ENCODE assay signal across 8 mouse cellular contexts in the genomic region with DNA sequence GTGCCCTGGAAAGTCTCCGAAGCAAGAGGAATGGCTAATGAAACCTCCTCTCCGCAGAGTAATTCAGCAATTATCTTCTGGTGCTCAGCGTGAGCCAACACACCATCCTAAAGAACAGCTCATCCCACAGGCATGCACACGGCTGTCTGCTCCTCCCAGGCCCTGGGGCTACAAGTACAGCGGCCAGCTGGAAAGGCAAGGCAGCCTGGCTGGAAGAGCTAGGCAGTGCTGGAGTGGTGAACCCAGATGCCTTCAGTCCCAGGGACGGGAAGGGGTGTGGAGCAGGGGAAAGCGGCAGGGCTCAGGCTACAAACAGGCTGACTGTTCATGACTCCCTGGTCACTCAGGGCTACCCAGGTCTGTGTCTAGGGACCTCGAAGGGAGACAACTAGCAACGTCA. TPM values are rescaled to one million over a fixed set of nuclear protein-coding genes. Genes with fewer than 3 reads are reported as not detected.
DNase-seq lines count a peak whose midpoint lies in the region; ATAC-seq lines count a peak whose summit lies in the region.

No protein-coding gene starts in this region.

- H3K27me3 ChIP-seq in midbrain, embryonic 11.5 days (ENCODE audit: control insufficient read depth, insufficient read depth, low read length) = no peaks in the 10 kb centered on the region
- H3K27me3 ChIP-seq in midbrain, embryonic 16.5 days (ENCODE audit: control insufficient read depth, insufficient read depth, low read depth, low read length) = no peaks in the 10 kb centered on the region
- H3K27me3 ChIP-seq in hindbrain, embryonic 12.5 days = no peaks in the 10 kb centered on the region
- H3K27me3 ChIP-seq in midbrain, embryonic 12.5 days = no peaks in the 10 kb centered on the region

- 77% methylated on average over 9 of the region's 9 CpGs for WGBS in midbrain, embryonic 11.5 days
- WGBS in midbrain, embryonic 16.5 days = 64% methylated on average over 9 of the region's 9 CpGs
- 57% methylated on average over 9 of the region's 9 CpGs for WGBS in hindbrain, embryonic 12.5 days
- WGBS in midbrain, embryonic 12.5 days = 65% methylated on average over 9 of the region's 9 CpGs

- H3K4me3 ChIP-seq in midbrain, embryonic 11.5 days (ENCODE audit: low read depth, low read length) = no peak overlapping the region
- H3K4me3 ChIP-seq in midbrain, embryonic 16.5 days (ENCODE audit: low read depth, low read length) = no peak overlapping the region
- no peak overlapping the region for H3K4me3 ChIP-seq in hindbrain, embryonic 12.5 days
- H3K4me3 ChIP-seq in midbrain, embryonic 12.5 days = no peak overlapping the region

- DNase-seq in midbrain, embryonic 11.5 days (ENCODE audit: low spot score, missing footprints) = no peak
- DNase-seq in fibroblast of lung, adult 2 months (ENCODE audit: low read depth) = peak; percentile 85
- DNase-seq in liver = no peak
- no peak for DNase-seq in cerebellum, postnatal 36 days
- no peak for DNase-seq in frontal cortex, postnatal 10 days (ENCODE audit: low spot score in 2 of 2)

- H3K36me3 ChIP-seq in midbrain, embryonic 11.5 days (ENCODE audit: control insufficient read depth, insufficient read depth, low read length) = no peaks in the 10 kb centered on the region
- H3K36me3 ChIP-seq in midbrain, embryonic 16.5 days (ENCODE audit: control insufficient read depth, insufficient read depth, low read length) = peaks cover 6% of the 10 kb centered on the region
- H3K36me3 ChIP-seq in hindbrain, embryonic 12.5 days = peaks cover 23% of the 10 kb centered on the region
- peaks cover 36% of the 10 kb centered on the region for H3K36me3 ChIP-seq in midbrain, embryonic 12.5 days

- H3K9ac ChIP-seq in midbrain, embryonic 11.5 days (ENCODE audit: low read length) = no peak overlapping the region
- no peak overlapping the region for H3K9ac ChIP-seq in midbrain, embryonic 16.5 days (ENCODE audit: low read depth, low read length)
- no peak overlapping the region for H3K9ac ChIP-seq in hindbrain, embryonic 12.5 days
- H3K9ac ChIP-seq in midbrain, embryonic 12.5 days (replicated peaks) = no peak overlapping the region

- H3K27ac ChIP-seq in midbrain, embryonic 11.5 days (ENCODE audit: low read depth, low read length) = peak overlapping the region; percentile 14; the same call in 1 of the 2 replicates
- H3K27ac ChIP-seq in midbrain, embryonic 16.5 days (ENCODE audit: low read length) = no peak overlapping the region
- H3K27ac ChIP-seq in hindbrain, embryonic 12.5 days = peak overlapping the region; percentile 2; the same call in 1 of the 2 replicates
- H3K27ac ChIP-seq in midbrain, embryonic 12.5 days (replicated peaks) = 0 out of 2 replicates have a peak overlapping the region, but pooled peaks have one; percentile 11

- H3K4me1 ChIP-seq in midbrain, embryonic 11.5 days (ENCODE audit: control insufficient read depth, insufficient read depth, low read length) = no peaks in the 10 kb centered on the region
- no peaks in the 10 kb centered on the region for H3K4me1 ChIP-seq in midbrain, embryonic 16.5 days (ENCODE audit: control insufficient read depth, insufficient read depth, low read length)
- 0 out of 2 replicates have a peak, but pooled peaks cover 2% of the 10 kb centered on the region for H3K4me1 ChIP-seq in hindbrain, embryonic 12.5 days
- no peaks in the 10 kb centered on the region; the same call in 1 of the 2 replicates for H3K4me1 ChIP-seq in midbrain, embryonic 12.5 days

- H3K9me3 ChIP-seq in midbrain, embryonic 11.5 days (ENCODE audit: control insufficient read depth, low read length) = no peaks in the 10 kb centered on the region
- H3K9me3 ChIP-seq in midbrain, embryonic 16.5 days (replicated peaks; ENCODE audit: control insufficient read depth, low read length, poor library complexity, severe bottlenecking) = no peaks in the 10 kb centered on the region
- no peaks in the 10 kb centered on the region for H3K9me3 ChIP-seq in hindbrain, embryonic 12.5 days (replicated peaks)
- H3K9me3 ChIP-seq in midbrain, embryonic 12.5 days = no peaks in the 10 kb centered on the region

- no peak for ATAC-seq in midbrain, embryonic 11.5 days (ENCODE audit: low FRiP score)
- no peak for ATAC-seq in midbrain, embryonic 16.5 days
- ATAC-seq in hindbrain, embryonic 12.5 days (ENCODE audit: low FRiP score) = peak; percentile 46; the same call in 1 of the 2 replicates
- ATAC-seq in midbrain, embryonic 12.5 days (ENCODE audit: low FRiP score, low read depth) = no peak

- no peak overlapping the region for H3K4me2 ChIP-seq in midbrain, embryonic 11.5 days
- H3K4me2 ChIP-seq in midbrain, embryonic 16.5 days (ENCODE audit: low read length) = no peak overlapping the region
- H3K4me2 ChIP-seq in hindbrain, embryonic 12.5 days (replicated peaks) = no peak overlapping the region
- H3K4me2 ChIP-seq in midbrain, embryonic 12.5 days (replicated peaks) = no peak overlapping the region

RNA-seq across cellular contexts. Expression of gene Bag5, which starts 8.4 kb away (rescaled TPM):
- polyA plus RNA-seq in midbrain, embryonic 11.5 days (2014; fragmentation: Nextera tagmentation; extraction: Ambion mirVana) = 62.2 and 64.1 TPM in 2 replicates
- 70.4 and 71.8 TPM in 2 replicates for polyA plus RNA-seq in midbrain, embryonic 16.5 days (2015; fragmentation: Nextera tagmentation; extraction: Ambion mirVana)
- 60.4 and 62.3 TPM in 2 replicates for polyA plus RNA-seq in hindbrain, embryonic 12.5 days (2016; fragmentation: Nextera tagmentation; extraction: Ambion mirVana)
- 62.0 and 64.0 TPM in 2 replicates for polyA plus RNA-seq in midbrain, embryonic 12.5 days (2016; fragmentation: Nextera tagmentation; extraction: Ambion mirVana)

RNA-seq across cellular contexts. Expression of gene Apopt1, which starts 8.5 kb away (rescaled TPM):
- 50.8 and 54.7 TPM in 2 replicates for polyA plus RNA-seq in midbrain, embryonic 11.5 days (2014; fragmentation: Nextera tagmentation; extraction: Ambion mirVana)
- polyA plus RNA-seq in midbrain, embryonic 16.5 days (2015; fragmentation: Nextera tagmentation; extraction: Ambion mirVana) = 52.3 and 56.8 TPM in 2 replicates
- polyA plus RNA-seq in hindbrain, embryonic 12.5 days (2016; fragmentation: Nextera tagmentation; extraction: Ambion mirVana) = 49.9 and 54.0 TPM in 2 replicates
- 52.3 and 57.8 TPM in 2 replicates for polyA plus RNA-seq in midbrain, embryonic 12.5 days (2016; fragmentation: Nextera tagmentation; extraction: Ambion mirVana)

RNA-seq across cellular contexts. Expression of gene Trmt61a, which starts 26.7 kb away (rescaled TPM):
- 5.5 and 6.0 TPM in 2 replicates for polyA plus RNA-seq in midbrain, embryonic 11.5 days (2014; fragmentation: Nextera tagmentation; extraction: Ambion mirVana)
- polyA plus RNA-seq in midbrain, embryonic 16.5 days (2015; fragmentation: Nextera tagmentation; extraction: Ambion mirVana) = 9.8 and 10.4 TPM in 2 replicates
- 10.7 and 10.8 TPM in 2 replicates for polyA plus RNA-seq in hindbrain, embryonic 12.5 days (2016; fragmentation: Nextera tagmentation; extraction: Ambion mirVana)
- polyA plus RNA-seq in midbrain, embryonic 12.5 days (2016; fragmentation: Nextera tagmentation; extraction: Ambion mirVana) = 11.8 and 13.2 TPM in 2 replicates

RNA-seq across cellular contexts. Expression of gene Ckb, which starts 32.5 kb away (rescaled TPM):
- 2,717 and 2,900 TPM in 2 replicates for polyA plus RNA-seq in midbrain, embryonic 11.5 days (2014; fragmentation: Nextera tagmentation; extraction: Ambion mirVana)
- polyA plus RNA-seq in midbrain, embryonic 16.5 days (2015; fragmentation: Nextera tagmentation; extraction: Ambion mirVana) = 1,397 and 1,482 TPM in 2 replicates
- 1,558 and 1,759 TPM in 2 replicates for polyA plus RNA-seq in hindbrain, embryonic 12.5 days (2016; fragmentation: Nextera tagmentation; extraction: Ambion mirVana)
- polyA plus RNA-seq in midbrain, embryonic 12.5 days (2016; fragmentation: Nextera tagmentation; extraction: Ambion mirVana) = 2,376 and 2,635 TPM in 2 replicates

RNA-seq across cellular contexts. Expression of gene Klc1, which starts 54.0 kb away (rescaled TPM):
- 282 and 288 TPM in 2 replicates for polyA plus RNA-seq in midbrain, embryonic 11.5 days (2014; fragmentation: Nextera tagmentation; extraction: Ambion mirVana)
- 665 and 671 TPM in 2 replicates for polyA plus RNA-seq in midbrain, embryonic 16.5 days (2015; fragmentation: Nextera tagmentation; extraction: Ambion mirVana)
- polyA plus RNA-seq in hindbrain, embryonic 12.5 days (2016; fragmentation: Nextera tagmentation; extraction: Ambion mirVana) = 430 and 446 TPM in 2 replicates
- polyA plus RNA-seq in midbrain, embryonic 12.5 days (2016; fragmentation: Nextera tagmentation; extraction: Ambion mirVana) = 382 and 402 TPM in 2 replicates
